27 mouse cellular contexts compared by ENCODE assay signal in genomic region chr17:23822094-23822493, GRCm38 (mm10). TPM values are rescaled to one million over a fixed set of nuclear protein-coding genes. Genes with fewer than 3 reads are reported as not detected.
DNase-seq lines count a peak whose midpoint lies in the region; ATAC-seq lines count a peak whose summit lies in the region.
"Had no signal": no experiment of that assay in that cellular context is flagged by ENCODE, and none has a peak within 500 bp of the region (broad histone marks: within the 10 kb centered on the region; RNA-seq: fewer than 3 reads in every experiment).

No protein-coding gene starts in this region.

- H3K4me1 ChIP-seq in limb, embryonic 11.5 days (ENCODE audit: control insufficient read depth, insufficient read depth, low read length), result 0 out of 2 replicates have a peak, but pooled peaks cover 3% of the 10 kb centered on the region
- peaks cover 25% of the 10 kb centered on the region for H3K4me1 ChIP-seq in limb, embryonic 10.5 days

- no peak for ATAC-seq in limb, embryonic 11.5 days (ENCODE audit: insufficient number of reproducible peaks, low FRiP score, low TSS enrichment, low read depth)
- ATAC-seq: forebrain, embryonic 14.5 days; midbrain, embryonic 16.5 days had no signal

- WGBS in limb, embryonic 11.5 days, result 86% methylated on average over 6 of the region's 6 CpGs
- 81% methylated on average over 6 of the region's 6 CpGs for WGBS in limb, embryonic 10.5 days

- no peak overlapping the region for H3K4me2 ChIP-seq in limb, embryonic 11.5 days (ENCODE audit: low read depth, severe bottlenecking)
- H3K4me2 ChIP-seq: embryonic facial prominence, embryonic 15.5 days; heart, embryonic 11.5 days; hindbrain, embryonic 12.5 days; neural tube, embryonic 13.5 days; stomach, embryonic 15.5 days had no signal

- no peak overlapping the region for H3K4me3 ChIP-seq in limb, embryonic 11.5 days (ENCODE audit: low read depth, low read length)
- no peak overlapping the region for H3K4me3 ChIP-seq in limb, embryonic 10.5 days
- H3K4me3 ChIP-seq: embryonic facial prominence, embryonic 15.5 days; hindbrain, embryonic 12.5 days; midbrain, embryonic 10.5 days; myocyte; neural tube, embryonic 13.5 days; stomach, embryonic 15.5 days had no signal

- H3K9ac ChIP-seq in limb, embryonic 11.5 days (ENCODE audit: low read length), result no peak overlapping the region
- H3K9ac ChIP-seq: embryonic facial prominence, embryonic 15.5 days; hindbrain, embryonic 12.5 days; neural tube, embryonic 13.5 days; stomach, embryonic 15.5 days had no signal

- H3K27me3 ChIP-seq in limb, embryonic 11.5 days (ENCODE audit: control insufficient read depth, insufficient read depth, low read length), result no peaks in the 10 kb centered on the region
- no peaks in the 10 kb centered on the region for H3K27me3 ChIP-seq in limb, embryonic 10.5 days (ENCODE audit: low read depth, poor library complexity, severe bottlenecking)
- H3K27me3 ChIP-seq: embryonic facial prominence, embryonic 15.5 days; hindbrain, embryonic 12.5 days; neural tube, embryonic 13.5 days; stomach, embryonic 15.5 days had no signal

- peak; percentile 25 for DNase-seq in cerebellum, adult 9-10 months
- no peak for DNase-seq in cerebellum, adult 11 months
- peak; percentile 24 for DNase-seq in limb, embryonic 11.5 days (ENCODE audit: low spot score)
- no peak for DNase-seq in limb, embryonic 10.5 days (ENCODE audit: low spot score)
- peak; percentile 55 for DNase-seq in ES-CJ7 (ENCODE audit: low read depth, low spot score)
- DNase-seq in right cerebral cortex, postnatal 14 days, result no peak
- no peak for DNase-seq in thymus, postnatal 4 days
- DNase-seq: adrenal gland, adult 2 months; cerebellum, adult 9-11 months; heart, postnatal 14 days; layer of hippocampus, adult 9-11 months; left cerebral cortex, postnatal 4 days; lung, postnatal 10 days; retina, postnatal 1 day; thymus, adult 2 months had no signal

- peaks cover 3% of the 10 kb centered on the region; the same call in 1 of the 2 replicates for H3K9me3 ChIP-seq in limb, embryonic 11.5 days (ENCODE audit: control insufficient read depth, low read length)
- H3K9me3 ChIP-seq in limb, embryonic 10.5 days (replicated peaks), result peaks cover 11% of the 10 kb centered on the region; the same call in 1 of the 2 replicates
- H3K9me3 ChIP-seq: stomach, embryonic 15.5 days had no signal

- H3K36me3 ChIP-seq in limb, embryonic 11.5 days (ENCODE audit: control insufficient read depth, insufficient read depth, low read length), result peaks cover 73% of the 10 kb centered on the region
- H3K36me3 ChIP-seq in limb, embryonic 10.5 days, result peaks cover 100% of the 10 kb centered on the region

- H3K27ac ChIP-seq in limb, embryonic 11.5 days (replicated peaks; ENCODE audit: low read depth, low read length), result no peak overlapping the region
- no peak overlapping the region for H3K27ac ChIP-seq in limb, embryonic 10.5 days
- H3K27ac ChIP-seq: embryonic facial prominence, embryonic 15.5 days; hindbrain, embryonic 12.5 days; midbrain, embryonic 10.5 days; neural tube, embryonic 13.5 days; stomach, embryonic 15.5 days had no signal

RNA-seq across cellular contexts. Expression of gene Elob, which starts 6.8 kb away (rescaled TPM):
- polyA plus RNA-seq in limb, embryonic 11.5 days (2014; fragmentation: Nextera tagmentation; extraction: Ambion mirVana), result 1,135 and 1,167 TPM in 2 replicates
- 1,047 and 1,081 TPM in 2 replicates for polyA plus RNA-seq in limb, embryonic 10.5 days (2016; fragmentation: Nextera tagmentation; extraction: Ambion mirVana)

RNA-seq across cellular contexts. Expression of gene Prss33, which starts 13.8 kb away (rescaled TPM):
- not detected in 2 replicates for polyA plus RNA-seq in limb, embryonic 11.5 days (2014; fragmentation: Nextera tagmentation; extraction: Ambion mirVana)
- not detected in 2 replicates for polyA plus RNA-seq in limb, embryonic 10.5 days (2016; fragmentation: Nextera tagmentation; extraction: Ambion mirVana)
- polyA plus RNA-seq: forebrain, embryonic 14.5 days; heart, embryonic 11.5 days; kidney, embryonic 16.5 days; liver, adult 2 months; liver, embryonic 16.5 days; myocyte; neural tube, embryonic 13.5 days; stomach, embryonic 15.5 days had no signal

RNA-seq across cellular contexts. Expression of gene Prss32, which starts 21.6 kb away (rescaled TPM):
- polyA plus RNA-seq in limb, embryonic 11.5 days (2014; fragmentation: Nextera tagmentation; extraction: Ambion mirVana), result not detected in 2 replicates
- not detected in 2 replicates for polyA plus RNA-seq in limb, embryonic 10.5 days (2016; fragmentation: Nextera tagmentation; extraction: Ambion mirVana)
- polyA plus RNA-seq: adrenal gland, adult 2 months; forebrain, embryonic 14.5 days; heart, embryonic 11.5 days; hindbrain, embryonic 12.5 days; kidney, embryonic 16.5 days; liver, embryonic 16.5 days; midbrain, embryonic 10.5 days; midbrain, embryonic 16.5 days; neural tube, embryonic 13.5 days had no signal

RNA-seq across cellular contexts. Expression of gene Prss41, which starts 21.9 kb away (rescaled TPM):
- 2.5 and 2.6 TPM in 2 replicates for polyA plus RNA-seq in limb, embryonic 11.5 days (2014; fragmentation: Nextera tagmentation; extraction: Ambion mirVana)
- 3.3 and 3.9 TPM in 2 replicates for polyA plus RNA-seq in limb, embryonic 10.5 days (2016; fragmentation: Nextera tagmentation; extraction: Ambion mirVana)
- polyA plus RNA-seq: liver, embryonic 16.5 days had no signal

RNA-seq across cellular contexts. Expression of gene Srrm2, which starts 31.8 kb away (rescaled TPM):
- polyA plus RNA-seq in limb, embryonic 11.5 days (2014; fragmentation: Nextera tagmentation; extraction: Ambion mirVana), result 508 and 532 TPM in 2 replicates
- 562 and 563 TPM in 2 replicates for polyA plus RNA-seq in limb, embryonic 10.5 days (2016; fragmentation: Nextera tagmentation; extraction: Ambion mirVana)

Comparison
In these comparisons a context has a peak if more than half of its experiments do, and no peak if none do; other contexts are left out.
1. DNase-seq: peak in cerebellum, adult 9-10 months (single experiment), limb, embryonic 11.5 days (single experiment) and ES-CJ7 (single experiment); none in cerebellum, adult 11 months (single experiment), limb, embryonic 10.5 days (single experiment), right cerebral cortex, postnatal 14 days (single experiment) and thymus, postnatal 4 days (single experiment).